Mouse (Mus musculus) heart, embryonic 11.5 days (tissue): ENCODE results near the gene Olfr1141. TPM values are rescaled to one million over a fixed set of nuclear protein-coding genes. Genes with fewer than 3 reads are reported as not detected.

Experiments used
- ATAC-seq: fragments of 200-750 bp; cut with Nextera tagmentation; replicated peaks from 2 replicates; pipeline ENCODE4 v1.8.0; 2017; ENCODE audit warnings: moderate library complexity; ENCODE audit not compliant: insufficient number of reproducible peaks, low FRiP score, low TSS enrichment
- H3K27ac ChIP-seq: fragments of 300-500 bp; sonication (generic); 2 replicates; pipeline ENCODE4 v1.5.1; 2014; ENCODE audit warnings: mild to moderate bottlenecking, low read depth, low read length
- H3K27me3 ChIP-seq: fragments of 300-500 bp; sonication (generic); 2 replicates; pipeline ENCODE4 v1.6.1; 2014; ENCODE audit warnings: mild to moderate bottlenecking, low read length, mixed read lengths; ENCODE audit not compliant: control insufficient read depth, insufficient read depth
- H3K36me3 ChIP-seq: fragments of 300-500 bp; sonication (generic); 2 replicates; pipeline ENCODE4 v1.6.1; 2014; ENCODE audit warnings: mild to moderate bottlenecking, low read length, moderate library complexity, mixed read lengths; ENCODE audit not compliant: control insufficient read depth, insufficient read depth
- H3K4me1 ChIP-seq: fragments of 300-500 bp; sonication (generic); 2 replicates; pipeline ENCODE4 v1.6.1; 2014; ENCODE audit warnings: low read length; ENCODE audit not compliant: control insufficient read depth, insufficient read depth
- H3K4me2 ChIP-seq: fragments of 300-500 bp; sonication (generic); 2 replicates; pipeline ENCODE4 v1.6.1; 2014; ENCODE audit warnings: mild to moderate bottlenecking, moderate library complexity
- H3K4me3 ChIP-seq: fragments of 300-500 bp; sonication (generic); 2 replicates; pipeline ENCODE4 v1.5.1; 2014; ENCODE audit warnings: low read depth, low read length
- H3K9ac ChIP-seq: fragments of 300-500 bp; sonication (generic); 2 replicates; pipeline ENCODE4 v1.6.1; 2014; ENCODE audit warnings: mild to moderate bottlenecking, low read depth, low read length, moderate library complexity
- H3K9me3 ChIP-seq: fragments of 300-500 bp; sonication (generic); replicated peaks from 2 replicates; pipeline ENCODE4 v1.6.1; 2016; ENCODE audit warnings: low read length; ENCODE audit not compliant: control insufficient read depth
- WGBS: fragments of 180-500 bp; shearing (Covaris S2); extraction: QIAGEN DNeasy Blood & Tissue Kit; methylation state at CpG from one replicate; pipeline ENCODE4 v1.1.7; 2014; ENCODE audit not compliant: insufficient replicate concordance; 5-methylcytosine and 5-hydroxymethylcytosine counted together
- polyA plus RNA-seq: library from polyadenylated mRNA; unstranded; fragments of >200 nt; fragmentation: Nextera tagmentation; extraction: Ambion mirVana; gene quantifications from 2 replicates; pipeline ENCODE4 v1.2.1, GENCODE M21; 2014

Gene Olfr1141
- not detected in 2 replicates for polyA plus RNA-seq

GRCm38 (mm10) chr2:87753891-87754290 is at the start of gene Olfr1141:
Olfr1141 (minus strand) TSS chr2:87753991.
- Histone ChIP-seq H3K4me3 (no peak within 1 kb of the TSS), H3K27me3 (no peaks in the 10 kb centered on the region), H3K9me3 (no peaks in the 10 kb centered on the region), H3K36me3 (no peaks in the 10 kb centered on the region), H3K4me1 (no peaks in the 10 kb centered on the region), H3K27ac (no peak within 1 kb of the TSS), H3K4me2 (no peak within 1 kb of the TSS), H3K9ac (no peak within 1 kb of the TSS)
- 77% methylated on average over 1 of the region's 1 CpGs for WGBS
- no peak for ATAC-seq

- no peak within 1 kb of the TSS for H3K27ac ChIP-seq
- no peaks in the 10 kb centered on the region for H3K4me1 ChIP-seq
- H3K36me3 ChIP-seq, result no peaks in the 10 kb centered on the region
- H3K4me2 ChIP-seq, result no peak within 1 kb of the TSS
- H3K9ac ChIP-seq, result no peak within 1 kb of the TSS
- no peaks in the 10 kb centered on the region for H3K9me3 ChIP-seq
- H3K4me3 ChIP-seq, result no peak within 1 kb of the TSS
- H3K27me3 ChIP-seq, result no peaks in the 10 kb centered on the region
- no peak for ATAC-seq
These were observed 46.5 kb upstream of the Olfr1141 start, which contains the start of gene Olfr1143 for GRCm38 (mm10) chr2:87800292-87800691. Olfr1143 (plus strand) TSS chr2:87800592.

GRCm38 (mm10) chr2:87779183-87779582 is 25.4 kb upstream of the Olfr1141 start, which contains the start of gene Olfr152:
Olfr152 (plus strand) TSS chr2:87779483.
- no peak for ATAC-seq
- 73% methylated on average over 4 of the region's 4 CpGs for WGBS
- H3K4me3 ChIP-seq, result no peak within 1 kb of the TSS
- no peaks in the 10 kb centered on the region for H3K9me3 ChIP-seq
- H3K27ac ChIP-seq, result no peak within 1 kb of the TSS
- no peaks in the 10 kb centered on the region for H3K36me3 ChIP-seq
- H3K4me2 ChIP-seq, result no peak within 1 kb of the TSS
- no peak within 1 kb of the TSS for H3K9ac ChIP-seq
- no peaks in the 10 kb centered on the region for H3K27me3 ChIP-seq
- no peaks in the 10 kb centered on the region for H3K4me1 ChIP-seq

GRCm38 (mm10) chr2:87776143-87776542 is 22.4 kb upstream of the Olfr1141 start:
- WGBS, result 37% methylated on average over 1 of the region's 1 CpGs
- no peak overlapping the region for H3K4me3 ChIP-seq
- H3K27me3 ChIP-seq, result no peaks in the 10 kb centered on the region
- no peak overlapping the region for H3K27ac ChIP-seq
- no peak for ATAC-seq
- no peaks in the 10 kb centered on the region for H3K9me3 ChIP-seq
- no peak overlapping the region for H3K9ac ChIP-seq
- H3K4me2 ChIP-seq, result no peak overlapping the region
- no peaks in the 10 kb centered on the region for H3K4me1 ChIP-seq
- no peaks in the 10 kb centered on the region for H3K36me3 ChIP-seq

GRCm38 (mm10) chr2:87743452-87743851 is 10.3 kb downstream of the Olfr1141 start, which contains the start of gene Olfr1140:
Olfr1140 (plus strand) TSS chr2:87743752.
- no peaks in the 10 kb centered on the region for H3K4me1 ChIP-seq
- H3K27ac ChIP-seq, result no peak within 1 kb of the TSS
- H3K36me3 ChIP-seq, result no peaks in the 10 kb centered on the region
- no peak for ATAC-seq
- 73% methylated on average over 3 of the region's 3 CpGs for WGBS
- no peaks in the 10 kb centered on the region for H3K27me3 ChIP-seq
- no peak within 1 kb of the TSS for H3K4me3 ChIP-seq
- H3K4me2 ChIP-seq, result no peak within 1 kb of the TSS
- H3K9me3 ChIP-seq, result no peaks in the 10 kb centered on the region
- no peak within 1 kb of the TSS for H3K9ac ChIP-seq

GRCm38 (mm10) chr2:87739878-87740277 is 13.9 kb downstream of the Olfr1141 start, which contains the start of gene Olfr1138:
Olfr1138 (minus strand) TSS chr2:87739978.
- ATAC-seq, result no peak
- WGBS, result 76% methylated on average over 1 of the region's 1 CpGs
- H3K9me3 ChIP-seq, result no peaks in the 10 kb centered on the region

GRCm38 (mm10) chr2:87713079-87713478 is 40.7 kb downstream of the Olfr1141 start, which contains the start of gene Olfr1137:
Olfr1137 (minus strand) TSS chr2:87713179.
- Histone ChIP-seq H3K27me3 (no peaks in the 10 kb centered on the region), H3K36me3 (no peaks in the 10 kb centered on the region), H3K27ac (no peak within 1 kb of the TSS), H3K4me1 (no peaks in the 10 kb centered on the region), H3K9ac (no peak within 1 kb of the TSS), H3K9me3 (no peaks in the 10 kb centered on the region), H3K4me2 (no peak within 1 kb of the TSS), H3K4me3 (no peak within 1 kb of the TSS)
- ATAC-seq, result no peak

More at GRCm38 (mm10) chr2:87739878-87740277, 13.9 kb downstream of the Olfr1141 start, which contains the start of gene Olfr1138:
- Histone ChIP-seq H3K27me3 (no peaks in the 10 kb centered on the region), H3K4me3 (no peak within 1 kb of the TSS), H3K27ac (no peak within 1 kb of the TSS), H3K9ac (no peak within 1 kb of the TSS), H3K4me2 (no peak within 1 kb of the TSS), H3K36me3 (no peaks in the 10 kb centered on the region), H3K4me1 (no peaks in the 10 kb centered on the region)

Other genes with a start within 250 kb of the Olfr1141 start
- gene Pramel6, start 247.4 kb downstream of the Olfr1141 start, polyA plus RNA-seq, result not detected in 2 replicates
- gene Olfr153, start 222.2 kb downstream of the Olfr1141 start, polyA plus RNA-seq, result not detected in 2 replicates
- gene Olfr1128, start 208.4 kb downstream of the Olfr1141 start, polyA plus RNA-seq, result not detected in 2 replicates
- not detected in 2 replicates for gene Olfr1129, start 180.1 kb downstream of the Olfr1141 start, polyA plus RNA-seq
- gene Olfr1130, start 147.8 kb downstream of the Olfr1141 start, polyA plus RNA-seq, result not detected in 2 replicates
- not detected in 2 replicates for gene Olfr1131, start 126.9 kb downstream of the Olfr1141 start, polyA plus RNA-seq
- gene Olfr1132, start 116.5 kb downstream of the Olfr1141 start, polyA plus RNA-seq, result not detected in 2 replicates
- gene Olfr1133, start 106.6 kb downstream of the Olfr1141 start, polyA plus RNA-seq, result not detected in 2 replicates
- not detected in 2 replicates for gene Olfr1134, start 95.5 kb downstream of the Olfr1141 start, polyA plus RNA-seq
- not detected in 2 replicates for gene Olfr1135, start 80.3 kb downstream of the Olfr1141 start, polyA plus RNA-seq
- gene Olfr1136, start 60.0 kb downstream of the Olfr1141 start, polyA plus RNA-seq, result not detected in 2 replicates
- not detected in 2 replicates for gene Olfr1137, start 40.8 kb downstream of the Olfr1141 start, polyA plus RNA-seq
- not detected in 2 replicates for gene Olfr1138, start 14.0 kb downstream of the Olfr1141 start, polyA plus RNA-seq
- not detected in 2 replicates for gene Olfr1140, start 10.2 kb downstream of the Olfr1141 start, polyA plus RNA-seq
- gene Olfr152, start 25.5 kb upstream of the Olfr1141 start, polyA plus RNA-seq, result not detected in 2 replicates
- not detected in 2 replicates for gene Olfr1143, start 46.6 kb upstream of the Olfr1141 start, polyA plus RNA-seq
- gene Olfr1145, start 55.8 kb upstream of the Olfr1141 start, polyA plus RNA-seq, result not detected in 2 replicates
- gene Olfr1148, start 76.5 kb upstream of the Olfr1141 start, polyA plus RNA-seq, result not detected in 2 replicates
- not detected in 2 replicates for gene Olfr1150-ps1, start 90.0 kb upstream of the Olfr1141 start, polyA plus RNA-seq
- not detected in 2 replicates for gene Olfr1151, start 101.9 kb upstream of the Olfr1141 start, polyA plus RNA-seq
- gene Olfr1152, start 112.5 kb upstream of the Olfr1141 start, polyA plus RNA-seq, result not detected in 2 replicates
- not detected in 2 replicates for gene Olfr1153, start 141.0 kb upstream of the Olfr1141 start, polyA plus RNA-seq
- gene Olfr1154, start 151.2 kb upstream of the Olfr1141 start, polyA plus RNA-seq, result not detected in 2 replicates
- gene Olfr1155, start 191.1 kb upstream of the Olfr1141 start, polyA plus RNA-seq, result not detected in 2 replicates
- gene Olfr1156, start 199.1 kb upstream of the Olfr1141 start, polyA plus RNA-seq, result not detected in 2 replicates
- not detected in 2 replicates for gene Olfr1157, start 214.3 kb upstream of the Olfr1141 start, polyA plus RNA-seq
- gene Olfr74, start 220.7 kb upstream of the Olfr1141 start, polyA plus RNA-seq, result not detected in 2 replicates
- gene Olfr1158, start 236.1 kb upstream of the Olfr1141 start, polyA plus RNA-seq, result not detected in 2 replicates